Comparison of ENCODE assay signal across 23 mouse cellular contexts in the genomic region with DNA sequence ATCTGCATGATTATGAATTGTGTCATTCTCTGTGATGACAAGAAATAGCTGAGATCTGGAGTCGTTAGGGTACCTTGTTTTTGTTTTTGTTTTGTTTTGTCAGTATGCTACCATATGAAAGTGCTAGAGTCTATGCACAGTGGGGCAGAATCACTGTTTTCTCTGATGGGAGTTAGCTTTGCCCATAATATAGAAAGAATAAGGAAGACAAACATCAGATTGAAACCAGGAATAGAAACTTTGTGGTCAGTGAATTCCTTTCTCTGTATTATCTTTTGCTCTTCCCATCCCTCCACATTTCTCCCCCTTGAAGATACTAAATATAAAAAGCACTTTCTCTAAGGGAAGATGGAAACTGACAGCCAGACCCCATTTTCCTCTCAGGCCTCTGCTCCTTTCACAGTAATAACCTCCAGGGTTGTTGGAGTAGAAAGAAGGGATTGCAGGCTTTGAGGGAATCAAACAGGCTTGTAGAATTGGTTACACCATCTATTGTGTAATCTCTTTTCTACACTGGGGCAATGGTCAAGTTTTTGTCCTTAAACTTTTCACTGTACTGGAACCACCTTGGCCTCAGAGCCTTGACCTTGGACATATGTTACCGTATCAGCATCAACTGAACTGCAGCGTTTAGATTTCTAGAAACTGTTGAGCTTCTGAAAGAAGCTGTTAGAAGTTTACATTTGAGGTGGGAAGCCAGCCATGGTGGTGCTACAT. TPM values are rescaled to one million over a fixed set of nuclear protein-coding genes. Genes with fewer than 3 reads are reported as not detected.
A peak's percentile ranks its signal among the peaks of the same experiment; 100 is the strongest.
DNase-seq lines count a peak whose midpoint lies in the region; ATAC-seq and TF ChIP-seq lines count a peak whose summit lies in the region.
"Had no signal": no experiment of that assay in that cellular context is flagged by ENCODE, and none has a peak within 500 bp of the region (broad histone marks: within the 10 kb centered on the region; RNA-seq: fewer than 3 reads in every experiment).

No protein-coding gene starts in this region.

- ATAC-seq in kidney, postnatal 0 days (replicated peaks; ENCODE audit: low FRiP score, low read depth): no peak
- ATAC-seq in kidney, embryonic 16.5 days (ENCODE audit: low FRiP score, low TSS enrichment): no peak
- ATAC-seq in granulocyte monocyte progenitor cell, adult 5-6 weeks (replicated peaks; ENCODE audit: poor library complexity, severe bottlenecking): peak; percentile 68
- ATAC-seq: forebrain, postnatal 0 days; hindbrain, postnatal 0 days had no signal

- no peaks in the 10 kb centered on the region for H3K9me3 ChIP-seq in kidney, postnatal 0 days (replicated peaks; ENCODE audit: low read length)
- no peaks in the 10 kb centered on the region for H3K9me3 ChIP-seq in kidney, embryonic 16.5 days (ENCODE audit: low read length)
- H3K9me3 ChIP-seq: limb, embryonic 15.5 days; neural tube, embryonic 15.5 days had no signal

- no peak for DNase-seq in kidney, postnatal 0 days (ENCODE audit: low spot score)
- DNase-seq in right cerebral cortex, adult 2 months (ENCODE audit: low spot score in 2 of 2): no peak
- no peak for DNase-seq in layer of hippocampus, adult 8-10 months (ENCODE audit: low spot score in 2 of 2)
- DNase-seq in ovary, adult 18-20 months (ENCODE audit: low spot score): no peak
- DNase-seq: adrenal gland, adult 8-10 months; cerebellum, adult 8-10 months; embryo, embryonic 11 days; forebrain, postnatal 0 days; gastrocnemius, postnatal 10 days; heart, postnatal 36 days; kidney, adult 18-20 months; kidney, postnatal 36 days; lung, postnatal 4 days; midbrain, embryonic 14.5 days had no signal

- peaks cover 3% of the 10 kb centered on the region; the same call in 1 of the 2 replicates for H3K36me3 ChIP-seq in kidney, postnatal 0 days (ENCODE audit: insufficient read depth, low read length)
- H3K36me3 ChIP-seq in kidney, embryonic 16.5 days (ENCODE audit: insufficient read depth, low read length): no peaks in the 10 kb centered on the region; the same call in none of the 2 replicates
- H3K36me3 ChIP-seq: limb, embryonic 15.5 days; neural tube, embryonic 15.5 days had no signal

- 0 out of 2 replicates have a peak overlapping the region, but pooled peaks have one; percentile 31 for H3K27ac ChIP-seq in kidney, postnatal 0 days
- no peak overlapping the region for H3K27ac ChIP-seq in kidney, embryonic 16.5 days (ENCODE audit: low read length)
- peak overlapping the region; percentile 14 for H3K27ac ChIP-seq in bone marrow macrophage, adult 2 months (ENCODE audit: insufficient read depth, low read depth, low read length)
- H3K27ac ChIP-seq: hindbrain, postnatal 0 days; limb, embryonic 15.5 days; neural tube, embryonic 15.5 days had no signal

- no peak overlapping the region for H3K4me2 ChIP-seq in kidney, postnatal 0 days (ENCODE audit: low read length)
- no peak overlapping the region for H3K4me2 ChIP-seq in kidney, embryonic 16.5 days (replicated peaks; ENCODE audit: low read depth, low read length)
- H3K4me2 ChIP-seq: heart, embryonic 11.5 days; limb, embryonic 15.5 days; neural tube, embryonic 15.5 days had no signal

- H3K4me3 ChIP-seq in kidney, postnatal 0 days (replicated peaks; ENCODE audit: low read depth, low read length): no peak overlapping the region
- H3K4me3 ChIP-seq in kidney, embryonic 16.5 days (ENCODE audit: low read length): no peak overlapping the region
- H3K4me3 ChIP-seq in bone marrow macrophage, adult 2 months (ENCODE audit: insufficient read depth, low read length): no peak overlapping the region
- H3K4me3 ChIP-seq: erythroblast, embryonic 14.5 days; limb, embryonic 15.5 days; myocyte; neural tube, embryonic 15.5 days had no signal

- H3K27me3 ChIP-seq in kidney, postnatal 0 days (ENCODE audit: insufficient read depth, low read length): no peaks in the 10 kb centered on the region
- H3K27me3 ChIP-seq in kidney, embryonic 16.5 days (ENCODE audit: insufficient read depth, low read length): no peaks in the 10 kb centered on the region
- H3K27me3 ChIP-seq: limb, embryonic 15.5 days; neural tube, embryonic 15.5 days had no signal

- WGBS in kidney, postnatal 0 days: 70% methylated on average over 3 of the region's 3 CpGs
- 63% methylated on average over 3 of the region's 3 CpGs for WGBS in kidney, embryonic 16.5 days

- no peak for TF ChIP-seq CTCF in kidney, postnatal 0 days (IDR thresholded peaks at IDR 0.05; ENCODE audit: low read depth)
- no peak for TF ChIP-seq CTCF in bone marrow macrophage, adult 2 months (IDR thresholded peaks at IDR 0.05; ENCODE audit: low read depth, low read length)

- H3K9ac ChIP-seq in kidney, postnatal 0 days (ENCODE audit: low read depth, low read length): no peak overlapping the region
- H3K9ac ChIP-seq in kidney, embryonic 16.5 days (replicated peaks; ENCODE audit: low read length): no peak overlapping the region
- H3K9ac ChIP-seq: forebrain, postnatal 0 days; limb, embryonic 15.5 days; neural tube, embryonic 15.5 days had no signal

- no peak for TF ChIP-seq POLR2A in bone marrow macrophage, adult 2 months (IDR thresholded peaks at IDR 0.05; ENCODE audit: borderline replicate concordance, low read depth, low read length)

- H3K4me1 ChIP-seq in kidney, postnatal 0 days (replicated peaks; ENCODE audit: insufficient read depth, low read length): peaks cover 13% of the 10 kb centered on the region; the same call in 1 of the 2 replicates
- peaks cover 26% of the 10 kb centered on the region for H3K4me1 ChIP-seq in kidney, embryonic 16.5 days (ENCODE audit: insufficient read depth, low read length)
- H3K4me1 ChIP-seq in bone marrow macrophage, adult 2 months (ENCODE audit: control insufficient read depth, insufficient read depth, low read length): peaks cover 37% of the 10 kb centered on the region

RNA-seq across cellular contexts. Expression of a gene that starts 33.6 kb away (rescaled TPM):
- polyA plus RNA-seq in kidney, postnatal 0 days (2015; fragmentation: Nextera tagmentation; extraction: Ambion mirVana): 21.2 TPM in 2 replicates
- 24.6 and 25.2 TPM in 2 replicates for polyA plus RNA-seq in kidney, embryonic 16.5 days (2015; fragmentation: Nextera tagmentation; extraction: Ambion mirVana)
- polyA plus RNA-seq in bone marrow macrophage, adult 2 months (2012; ENCODE audit: insufficient read depth, insufficient read length, missing spikeins): 7.7 and 10.9 TPM in 2 replicates
- total RNA-seq in granulocyte monocyte progenitor cell, adult 5-6 weeks (2014; fragmentation: Nextera tagmentation): 55.2 and 56.4 TPM in 2 replicates
- 85.0 and 94.5 TPM in 2 replicates for total RNA-seq in granulocyte monocyte progenitor cell, adult 5-6 weeks (2017)
- total RNA-seq in layer of hippocampus, adult 8-10 months (2022): 100 to 1,000 TPM; 277 to 326 (median 299) TPM
